Mouse (Mus musculus): ENCODE data around the gene Fcgr1. TPM values are rescaled to one million over a fixed set of nuclear protein-coding genes. Genes with fewer than 3 reads are reported as not detected.
"Not testable (repeated sequence)": the region's sequence is repeated elsewhere in the genome, so short reads cannot be mapped to it uniquely, and the experiment has no call there.

The Fcgr1 gene
- total RNA-seq (2021) = under 1 TPM in 1 of 2 experiments, not detected in 1; 0.20 TPM
- long read RNA-seq, experiment 1 = 0 reads
- long read RNA-seq, experiment 2 = 0 reads

- no peak within 1 kb of the TSS for H3K27ac ChIP-seq
- peak within 1 kb of the TSS; percentile 5 for H3K4me3 ChIP-seq
- intact Hi-C loops (cut with DNase I) = no loop called here
- no peak for DNase-seq
- TF ChIP-seq CTCF (IDR thresholded peaks at IDR 0.05) = no peak
Measured at GRCm38 (mm10) chr3:96293787-96294186, at the start of gene Fcgr1. Fcgr1 (minus strand) TSS chr3:96293969.

GRCm38 (mm10) chr3:96342652-96343051, 48.9 kb upstream of the Fcgr1 start:
- H3K4me3 ChIP-seq; H3K27ac ChIP-seq; DNase-seq; intact Hi-C loops (cut with DNase I): not testable (repeated sequence)

- DNase-seq; H3K4me3 ChIP-seq; H3K27ac ChIP-seq; intact Hi-C loops (cut with DNase I): not testable (repeated sequence)
Measured at GRCm38 (mm10) chr3:96342100-96342499, 48.3 kb upstream of the Fcgr1 start.

GRCm38 (mm10) chr3:96340611-96341312, 47.0 kb upstream of the Fcgr1 start:
- H3K4me3 ChIP-seq = 0 out of 2 replicates have a peak overlapping the region, but pooled peaks have one; percentile 1
- no peak overlapping the region for H3K27ac ChIP-seq
- intact Hi-C loops (cut with DNase I) = no loop called here
- DNase-seq = no peak
- TF ChIP-seq CTCF (IDR thresholded peaks at IDR 0.05) = no peak

GRCm38 (mm10) chr3:96338849-96339480, 45.2 kb upstream of the Fcgr1 start:
- H3K4me3 ChIP-seq = no peak overlapping the region
- no peak for DNase-seq
- H3K27ac ChIP-seq = no peak overlapping the region
- intact Hi-C loops (cut with DNase I) = no loop called here
- no peak for TF ChIP-seq CTCF (IDR thresholded peaks at IDR 0.05)

- H3K4me3 ChIP-seq = no peak overlapping the region
- no peak overlapping the region for H3K27ac ChIP-seq
- intact Hi-C loops (cut with DNase I) = no loop called here
- no peak for DNase-seq
- TF ChIP-seq CTCF (IDR thresholded peaks at IDR 0.05) = no peak
Measured at GRCm38 (mm10) chr3:96338043-96338442, 44.3 kb upstream of the Fcgr1 start.

- no peak for TF ChIP-seq CTCF (IDR thresholded peaks at IDR 0.05)
- no peak for DNase-seq
- Histone ChIP-seq H3K27ac (no peak overlapping the region), H3K4me3 (no peak overlapping the region)
- intact Hi-C loops (cut with DNase I) = no loop called here
Measured at GRCm38 (mm10) chr3:96337269-96337668, 43.5 kb upstream of the Fcgr1 start.

GRCm38 (mm10) chr3:96336636-96337035, 42.9 kb upstream of the Fcgr1 start:
- Histone ChIP-seq H3K27ac (no peak overlapping the region), H3K4me3 (no peak overlapping the region)
- intact Hi-C loops (cut with DNase I) = no loop called here
- TF ChIP-seq CTCF (IDR thresholded peaks at IDR 0.05) = no peak
- DNase-seq = no peak

- Histone ChIP-seq H3K4me3 (no peak overlapping the region), H3K27ac (no peak overlapping the region)
- no peak for DNase-seq
- intact Hi-C loops (cut with DNase I) = no loop called here
- no peak for TF ChIP-seq CTCF (IDR thresholded peaks at IDR 0.05)
Measured at GRCm38 (mm10) chr3:96335591-96335990, 41.8 kb upstream of the Fcgr1 start.

GRCm38 (mm10) chr3:96335163-96335550, 41.4 kb upstream of the Fcgr1 start:
- intact Hi-C loops (cut with DNase I) = no loop called here
- no peak overlapping the region for H3K27ac ChIP-seq
- TF ChIP-seq CTCF (IDR thresholded peaks at IDR 0.05) = no peak
- no peak overlapping the region for H3K4me3 ChIP-seq
- DNase-seq = no peak

- peak overlapping the region; percentile 61 for H3K4me3 ChIP-seq
- DNase-seq = no peak
- intact Hi-C loops (cut with DNase I) = no loop called here
- H3K27ac ChIP-seq = no peak overlapping the region
- no peak for TF ChIP-seq CTCF (IDR thresholded peaks at IDR 0.05)
Measured at GRCm38 (mm10) chr3:96334175-96335162, 40.7 kb upstream of the Fcgr1 start.

- no peak for TF ChIP-seq CTCF (IDR thresholded peaks at IDR 0.05)
- no peak overlapping the region for H3K27ac ChIP-seq
- intact Hi-C loops (cut with DNase I) = no loop called here
- DNase-seq = no peak
- H3K4me3 ChIP-seq = peak overlapping the region; percentile 61
Measured at GRCm38 (mm10) chr3:96333396-96334174, 39.8 kb upstream of the Fcgr1 start.

Measured in gastrocnemius, adult 2 months (tissue).